Mouse (Mus musculus) cerebellum, adult 2 months (tissue): Measurements from ENCODE around the gene Map6. TPM values are rescaled to one million over a fixed set of nuclear protein-coding genes. Genes with fewer than 3 reads are reported as not detected.

Source experiments
- DNase-seq, 2 experiments: peaks; one replicate each; pipeline ENCODE4 v3.0.0; 2021
- H3K27ac ChIP-seq: fragments of 200-500 bp; 2 replicates; pipeline ENCODE4 v1.5.1; 2012; ENCODE audit warnings: low read length, control low read depth, inconsistent platforms; ENCODE audit not compliant: insufficient read depth
- H3K27me3 ChIP-seq: fragments of 200-500 bp; 2 replicates; pipeline ENCODE4 v1.6.1; 2012; ENCODE audit warnings: inconsistent platforms, mild to moderate bottlenecking, low read length, moderate library complexity; ENCODE audit not compliant: control insufficient read depth, insufficient read depth
- H3K4me1 ChIP-seq: fragments of 200-500 bp; 2 replicates; pipeline ENCODE4 v1.6.1; 2011; ENCODE audit warnings: low read length; ENCODE audit not compliant: control insufficient read depth, insufficient read depth
- H3K4me3 ChIP-seq: fragments of 200-500 bp; replicated peaks from 2 replicates; pipeline ENCODE3; 2011; ENCODE audit warnings: mild to moderate bottlenecking, low read depth, low read length, control low read depth; ENCODE audit not compliant: insufficient read depth
- CTCF ChIP-seq: fragments of 200-500 bp; IDR thresholded peaks from 2 replicates; pipeline ENCODE4 v1.5.1; 2011; ENCODE audit warnings: low read depth, mild to moderate bottlenecking, control low read depth, low read length, moderate library complexity, borderline replicate concordance; ENCODE audit not compliant: insufficient read depth
- POLR2A ChIP-seq: fragments of 200-500 bp; IDR thresholded peaks from 2 replicates; pipeline ENCODE4 v1.6.1; 2011; ENCODE audit warnings: low read length, control low read depth, borderline replicate concordance; ENCODE audit not compliant: insufficient read depth
- WGBS: fragments of 180-500 bp; shearing (Covaris S2); methylation state at CpG from one replicate; pipeline ENCODE4 v1.1.7; 2018; 5-methylcytosine and 5-hydroxymethylcytosine counted together
- polyA plus RNA-seq: library from polyadenylated mRNA; depleted of rRNA; stranded (reverse); fragments of >200 nt; gene quantifications from 2 replicates; pipeline ENCODE4 v1.2.3, GENCODE M21; 2012

Gene Map6
- polyA plus RNA-seq, 1 experiment, result 78.9 TPM

DNA sequence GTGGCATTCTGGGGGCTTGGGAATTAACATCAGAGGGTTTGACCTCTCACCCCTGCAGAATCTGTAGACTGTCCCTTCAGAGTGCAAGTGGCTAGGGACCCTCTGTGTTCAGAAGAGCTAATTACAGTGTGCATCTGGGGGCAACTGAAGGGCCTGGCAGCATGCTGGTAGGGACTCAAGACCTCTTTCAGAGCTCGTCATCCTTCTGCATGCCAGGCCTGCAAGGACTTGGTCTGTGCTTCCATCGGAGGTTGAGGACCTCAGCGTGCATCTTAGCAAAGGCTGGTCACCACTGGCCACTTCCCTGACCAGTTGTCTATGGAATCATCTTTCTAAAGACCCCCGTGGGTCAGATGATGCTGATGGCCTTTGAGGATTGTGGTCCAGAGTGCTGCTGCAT is 76.3 kb downstream of the Map6 start:
- WGBS, result 92% methylated on average over 4 of the region's 4 CpGs
- H3K27me3 ChIP-seq, result no peaks in the 10 kb centered on the region
- H3K27ac ChIP-seq, result no peak overlapping the region
- DNase-seq, result no peak
- no peaks in the 10 kb centered on the region for H3K4me1 ChIP-seq
- no peak overlapping the region for H3K4me3 ChIP-seq
- TF ChIP-seq CTCF, result no peak
- TF ChIP-seq POLR2A, result no peak

DNA sequence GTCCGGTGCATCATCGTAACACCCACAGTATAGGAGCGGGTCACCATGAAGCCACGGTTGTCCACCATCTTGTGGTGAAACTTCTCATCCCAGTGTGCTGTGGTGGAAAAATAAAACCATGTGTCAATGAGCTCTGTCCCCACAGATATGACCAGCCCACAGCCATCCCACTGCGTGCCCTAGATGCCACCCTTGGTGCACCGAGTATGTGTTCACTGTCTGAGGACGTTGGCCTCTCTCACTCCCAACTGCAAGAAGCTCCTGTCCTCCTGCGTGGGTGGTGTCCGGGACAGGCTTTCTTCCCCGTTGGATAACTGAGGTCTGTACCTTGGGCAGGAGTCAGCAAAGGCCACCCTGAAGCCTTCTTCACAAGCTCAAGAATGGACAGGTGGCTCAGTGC is 80.0 kb downstream of the Map6 start:
- Histone ChIP-seq H3K4me3 (no peak overlapping the region), H3K27me3 (no peaks in the 10 kb centered on the region), H3K4me1 (peaks cover 11% of the 10 kb centered on the region; the same call in 1 of the 2 replicates), H3K27ac (no peak overlapping the region)
- 98% methylated on average over 10 of the region's 10 CpGs for WGBS
- TF ChIP-seq CTCF (no peak), POLR2A (no peak)
- DNase-seq, result no peak

DNA sequence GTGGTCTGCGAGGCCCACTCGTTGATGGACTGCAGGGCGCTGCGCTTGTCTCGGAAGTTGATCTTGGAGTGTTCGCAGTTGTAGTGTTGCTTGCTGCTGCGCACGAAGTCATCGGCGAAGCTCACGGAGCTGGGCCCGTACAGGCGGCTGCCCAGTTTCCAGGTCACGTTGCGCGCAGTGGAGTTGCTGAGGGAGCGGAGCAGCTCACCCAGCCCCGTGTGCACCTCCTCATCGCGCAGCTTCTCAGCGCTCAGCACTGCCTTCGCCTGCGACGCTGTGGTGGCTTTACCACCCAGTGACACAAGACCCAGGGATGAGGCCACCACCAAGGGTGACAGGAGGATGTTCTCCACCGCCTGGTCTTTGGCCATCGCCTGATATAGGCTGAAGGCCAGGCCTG is 81.6 kb downstream of the Map6 start:
- peaks cover 11% of the 10 kb centered on the region; the same call in 1 of the 2 replicates for H3K4me1 ChIP-seq
- H3K27me3 ChIP-seq, result no peaks in the 10 kb centered on the region
- 89% methylated on average over 26 of the region's 26 CpGs for WGBS
- no peak for DNase-seq
- no peak overlapping the region for H3K4me3 ChIP-seq
- TF ChIP-seq POLR2A, result no peak
- no peak for TF ChIP-seq CTCF
- H3K27ac ChIP-seq, result no peak overlapping the region

DNA sequence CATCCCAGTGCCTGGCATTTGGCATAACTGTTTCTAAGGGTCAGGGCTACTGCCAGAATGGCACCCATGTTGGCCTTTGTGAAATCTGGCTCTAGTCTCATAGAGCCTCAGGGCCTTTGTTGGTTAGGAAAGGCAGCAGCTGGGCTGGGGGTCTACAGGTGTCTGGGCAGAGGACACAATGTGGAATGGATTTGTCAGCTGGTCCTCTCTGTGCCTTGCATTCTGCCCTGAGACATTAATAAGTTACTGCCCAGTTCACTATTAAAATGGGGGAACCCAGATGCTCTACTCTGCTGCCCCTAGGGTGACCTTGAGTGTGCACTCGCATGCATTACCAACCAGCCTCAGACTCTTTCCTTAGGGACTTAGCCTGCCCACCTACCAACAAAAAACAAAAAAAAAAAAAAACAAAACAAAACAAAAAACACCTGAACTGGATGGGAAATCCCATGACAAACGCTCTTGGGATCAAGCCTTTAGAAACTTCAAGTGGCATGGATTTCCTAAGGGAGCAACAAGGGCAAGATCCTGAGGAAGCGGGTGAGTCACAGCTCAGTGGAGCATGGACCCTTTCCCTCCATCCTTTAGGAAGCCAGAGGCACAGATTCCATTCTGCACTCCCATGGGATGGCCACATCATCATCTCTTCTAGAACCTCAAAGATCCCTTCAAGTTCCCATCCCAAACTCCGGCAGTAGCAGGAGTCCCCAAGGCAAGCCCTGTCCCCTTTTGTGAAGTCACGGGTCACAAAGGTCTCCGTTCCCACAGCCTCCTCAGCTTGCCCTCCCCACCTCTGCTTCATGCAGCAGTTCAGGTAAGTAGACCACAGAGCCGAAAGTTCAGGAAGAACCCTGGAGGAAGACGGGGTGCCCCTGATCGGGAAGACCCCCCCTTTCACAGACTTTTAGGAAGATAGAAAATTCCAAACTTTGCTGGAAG is 82.8 kb downstream of the Map6 start:
- 94% methylated on average over 9 of the region's 9 CpGs for WGBS
- DNase-seq, result no peak

DNA sequence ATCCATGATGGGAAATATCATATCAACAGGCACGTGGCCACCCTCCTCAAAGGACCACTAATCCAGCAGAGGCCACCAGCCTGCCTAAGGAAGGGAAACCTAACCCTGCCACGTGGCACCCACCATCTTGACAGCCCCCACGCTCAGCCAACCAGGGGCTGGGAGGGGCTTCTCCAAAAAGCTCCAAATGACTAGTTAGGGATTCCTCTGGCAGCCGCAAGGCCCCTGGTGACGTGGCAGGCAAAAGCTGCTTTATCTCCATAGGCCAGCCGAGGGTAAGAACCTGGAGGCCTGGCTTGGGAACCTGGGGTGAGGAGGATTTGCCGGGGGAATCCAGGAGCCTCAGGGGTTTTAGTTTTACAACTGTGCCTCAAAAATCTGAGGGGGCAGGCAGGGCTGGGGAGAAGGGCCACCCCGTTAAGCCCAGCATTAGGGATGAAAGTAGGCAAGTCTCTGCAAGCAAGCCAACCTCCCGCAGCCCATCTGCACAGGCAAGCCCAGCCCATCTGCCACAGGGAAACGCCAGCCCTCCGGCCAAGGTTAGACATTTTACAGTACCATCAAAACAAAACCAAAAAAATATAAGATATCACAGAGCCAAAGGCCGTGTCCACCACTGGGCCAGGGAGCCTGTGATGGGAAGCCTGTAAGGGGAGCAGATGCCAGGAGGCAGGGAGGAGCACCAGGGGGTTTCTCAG is 84.0 kb downstream of the Map6 start:
- 18% methylated on average over 12 of the region's 12 CpGs for WGBS
- H3K27me3 ChIP-seq, result no peaks in the 10 kb centered on the region
- peak; percentile 68 to 71 for DNase-seq
- no peak for TF ChIP-seq POLR2A
- TF ChIP-seq CTCF, result no peak
- H3K4me1 ChIP-seq, result peaks cover 11% of the 10 kb centered on the region; the same call in 1 of the 2 replicates
- no peak overlapping the region for H3K4me3 ChIP-seq
- 0 out of 2 replicates have a peak overlapping the region, but pooled peaks have one; percentile 15 for H3K27ac ChIP-seq

More for the DNA sequence above, 82.8 kb downstream of the Map6 start:
- TF ChIP-seq POLR2A, result no peak
- no peak for TF ChIP-seq CTCF
- no peak overlapping the region for H3K4me3 ChIP-seq
- H3K27me3 ChIP-seq, result no peaks in the 10 kb centered on the region
- no peak overlapping the region for H3K27ac ChIP-seq
- peaks cover 11% of the 10 kb centered on the region; the same call in 1 of the 2 replicates for H3K4me1 ChIP-seq

DNA sequence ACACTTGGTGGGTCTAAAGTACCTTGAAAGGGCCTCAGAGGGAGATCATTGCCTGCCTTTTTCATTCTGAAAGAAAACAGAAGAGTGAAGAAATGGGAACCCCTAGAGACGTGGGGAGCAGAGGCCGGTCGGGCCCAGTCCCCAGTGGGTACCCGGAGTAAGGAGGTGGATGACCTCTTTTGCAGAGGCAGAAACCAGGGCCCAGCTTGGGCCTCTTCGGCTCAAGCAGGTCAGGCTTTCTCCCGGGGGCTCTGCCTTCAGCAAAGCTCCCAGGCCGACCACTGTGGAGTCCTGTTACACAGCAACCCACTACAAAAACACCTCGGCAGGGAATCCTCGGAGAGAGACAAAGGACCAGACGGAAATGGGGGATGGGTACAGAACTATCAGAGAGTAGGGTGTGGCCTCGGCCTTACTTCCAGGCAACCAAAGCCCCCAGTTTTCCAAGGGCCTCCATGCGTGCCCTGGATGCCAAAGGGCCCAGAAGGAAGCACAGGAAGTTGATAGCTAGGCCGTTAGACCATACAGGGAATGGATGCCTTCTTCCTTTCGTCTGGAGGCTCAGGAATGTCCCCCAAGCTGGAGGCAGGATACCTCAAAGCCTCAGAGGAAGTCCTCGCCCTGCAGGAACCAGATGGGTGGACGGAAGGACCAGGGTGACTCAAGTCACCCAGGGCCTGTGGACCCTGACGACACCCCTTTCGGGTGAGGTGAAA is 84.7 kb downstream of the Map6 start:
- TF ChIP-seq POLR2A, result no peak
- TF ChIP-seq CTCF, result no peak
- H3K27me3 ChIP-seq, result no peaks in the 10 kb centered on the region
- 58% methylated on average over 18 of the region's 18 CpGs for WGBS
- peaks cover 11% of the 10 kb centered on the region; the same call in 1 of the 2 replicates for H3K4me1 ChIP-seq
- 0 out of 2 replicates have a peak overlapping the region, but pooled peaks have one; percentile 15 for H3K27ac ChIP-seq
- no peak for DNase-seq
- peak overlapping the region; percentile 35 for H3K4me3 ChIP-seq
